Mouse (Mus musculus): Measurements from ENCODE around the gene Parg.

The Parg gene

GRCm38 (mm10) chr14:32321732-32322685 is 120.3 kb downstream of the Parg start, which contains the start of gene Ogdhl:
Gene Ogdhl, plus strand, starts transcription at chr14:32322019.
- DNase-seq (ENCODE audit: low read depth, low spot score), result peak; percentile 68

DNA sequence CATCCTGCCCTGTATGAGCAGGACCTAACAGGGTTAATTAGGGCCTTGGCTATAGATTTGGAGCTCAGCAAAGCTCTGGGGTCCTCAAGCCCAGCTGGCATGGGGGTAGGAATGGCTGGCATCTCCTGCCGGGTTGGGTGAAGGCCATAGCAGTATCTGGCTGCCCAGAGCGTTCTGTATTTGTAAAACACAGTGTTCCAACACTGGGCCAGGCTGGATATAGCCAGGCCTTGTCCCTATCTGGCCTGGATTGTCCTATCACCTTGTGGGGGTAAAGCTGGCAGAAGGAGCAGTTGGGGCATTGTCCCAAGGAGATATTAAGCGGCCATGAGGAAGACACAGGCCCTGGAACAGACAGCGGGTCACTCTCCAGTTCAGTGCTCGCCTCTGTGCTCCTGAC is 121.5 kb downstream of the Parg start:
- DNase-seq (ENCODE audit: low read depth, low spot score), result no peak

- no peak for DNase-seq (ENCODE audit: low read depth, low spot score)
Observed at GRCm38 (mm10) chr14:32327366-32327765, 125.6 kb downstream of the Parg start.

GRCm38 (mm10) chr14:32332515-32333445 is 131.0 kb downstream of the Parg start:
- DNase-seq (ENCODE audit: low read depth, low spot score), result no peak

DNA sequence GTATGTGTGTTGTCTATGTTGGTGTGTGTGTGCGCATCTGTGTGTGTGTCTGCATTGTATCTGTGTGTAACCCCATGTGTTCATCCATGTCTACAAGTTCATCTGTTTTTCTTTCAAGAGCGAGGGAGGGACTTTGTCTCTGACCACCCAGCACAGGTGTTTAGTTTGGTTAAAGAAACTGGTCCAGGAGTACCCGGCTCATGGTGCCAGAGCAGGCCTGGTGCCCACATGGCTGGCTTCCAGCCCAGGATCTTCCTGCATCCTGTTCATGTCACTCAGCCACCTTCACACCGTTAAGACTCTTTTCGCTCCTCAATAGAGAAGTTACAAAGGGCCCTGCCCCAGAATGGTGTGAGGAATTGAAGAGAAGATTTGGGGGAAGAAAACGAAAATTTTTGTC is 134.3 kb downstream of the Parg start:
- no peak for DNase-seq (ENCODE audit: low read depth, low spot score)

DNA sequence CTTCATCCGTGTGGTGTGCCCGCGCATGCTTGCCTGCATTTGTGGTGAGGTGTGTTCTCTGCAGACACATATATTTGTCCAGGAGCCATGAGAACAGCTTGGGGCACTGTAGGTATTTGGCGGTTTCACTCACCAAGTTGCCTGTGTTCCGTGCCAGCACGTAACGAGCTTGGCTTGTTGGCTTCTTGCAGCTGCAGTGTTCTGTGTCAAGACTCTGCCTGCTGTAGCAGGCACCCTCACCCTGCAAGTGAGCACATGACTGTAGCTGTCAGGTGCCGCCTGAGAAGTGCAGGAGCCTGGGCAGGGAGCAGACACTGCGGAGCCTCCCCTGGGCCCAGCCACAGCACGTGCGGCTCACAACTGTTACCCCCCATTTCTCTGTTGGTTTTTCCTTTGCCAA is 134.8 kb downstream of the Parg start:
- DNase-seq (ENCODE audit: low read depth, low spot score), result no peak

- no peak for DNase-seq (ENCODE audit: low read depth, low spot score)
Observed at GRCm38 (mm10) chr14:32341823-32342222, 140.1 kb downstream of the Parg start.

GRCm38 (mm10) chr14:32344176-32344575 is 142.4 kb downstream of the Parg start:
- no peak for DNase-seq (ENCODE audit: low read depth, low spot score)

DNA sequence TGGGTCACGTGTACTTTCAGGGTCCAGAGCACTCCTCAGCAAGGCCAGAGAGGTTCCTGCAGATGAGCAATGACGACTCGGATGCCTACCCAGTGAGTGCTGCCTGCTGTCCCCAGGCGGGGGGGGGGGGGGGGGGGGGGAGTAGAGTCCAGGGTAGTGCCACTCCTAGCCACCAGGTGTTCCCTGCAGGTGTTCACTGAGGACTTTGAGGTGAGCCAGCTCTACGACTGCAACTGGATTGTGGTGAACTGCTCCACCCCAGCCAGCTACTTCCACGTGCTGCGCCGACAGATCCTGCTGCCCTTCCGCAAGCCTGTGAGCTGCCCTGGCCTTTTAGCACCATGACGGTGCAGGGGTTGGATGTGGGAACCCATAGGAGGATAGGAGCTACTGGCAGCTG is 142.9 kb downstream of the Parg start:
- no peak for DNase-seq (ENCODE audit: low read depth, low spot score)

All from retina, adult 2 months (tissue).